Mouse (Mus musculus) v-Abl transformed pro-B cells (cell line): ENCODE data around the gene Agpat4.

Experiments
- in situ Hi-C, 2 experiments: fragments of 400-800 bp; cut with MboI; formaldehyde crosslinking; loops; one replicate each; pipeline ENCODE4 v1.15.1; 2025; ENCODE audit not compliant: unreplicated experiment in 2 of 2

Agpat4 gene

DNA sequence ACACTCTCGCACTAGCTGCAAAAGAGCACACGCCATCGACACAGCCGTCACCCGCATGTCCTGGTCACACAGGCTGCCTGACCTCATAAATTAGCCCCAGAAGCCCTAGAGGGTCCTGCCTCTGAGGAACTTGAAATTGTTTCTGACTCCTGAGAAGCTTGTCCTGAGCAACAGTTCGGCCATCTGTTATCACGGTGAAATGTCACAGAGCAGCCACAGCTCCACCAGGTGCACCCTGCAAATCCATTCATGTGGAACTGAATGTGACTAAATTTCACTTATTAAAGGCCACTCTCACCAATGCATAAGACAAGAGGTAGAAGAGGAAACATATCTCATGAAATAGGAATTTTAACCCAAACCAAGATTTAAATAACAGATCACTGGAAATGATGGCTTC is 142.9 kb downstream of the Agpat4 start:
- in situ Hi-C loops, result loop anchor here in 1 of 2 experiments (5.0 kb wide), 2 partner anchors 41 to 111 kb away; no protein-coding TSS in a partner anchor

DNA sequence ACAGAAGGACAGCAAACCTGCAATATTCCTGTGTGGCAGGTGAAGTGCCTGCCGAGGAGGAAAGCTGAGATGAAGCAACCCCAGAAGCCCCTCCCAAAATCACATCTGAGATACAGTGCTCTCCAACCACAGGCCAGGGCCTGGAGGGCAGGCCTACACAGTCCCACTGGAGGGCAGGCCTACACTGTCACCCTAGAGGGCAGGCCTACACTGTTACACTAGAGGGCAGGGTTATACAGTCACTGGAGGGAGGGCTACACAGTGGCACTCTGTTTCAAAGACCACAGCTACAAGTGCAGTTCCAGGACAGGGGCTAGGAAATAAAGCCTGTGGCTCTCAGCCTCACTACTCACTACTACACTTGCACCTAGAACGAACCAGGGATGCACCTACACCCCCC is 143.4 kb downstream of the Agpat4 start:
- in situ Hi-C loops, result loop anchor here in 1 of 2 experiments (5.0 kb wide), 2 partner anchors 40 to 110 kb away; no protein-coding TSS in a partner anchor

DNA sequence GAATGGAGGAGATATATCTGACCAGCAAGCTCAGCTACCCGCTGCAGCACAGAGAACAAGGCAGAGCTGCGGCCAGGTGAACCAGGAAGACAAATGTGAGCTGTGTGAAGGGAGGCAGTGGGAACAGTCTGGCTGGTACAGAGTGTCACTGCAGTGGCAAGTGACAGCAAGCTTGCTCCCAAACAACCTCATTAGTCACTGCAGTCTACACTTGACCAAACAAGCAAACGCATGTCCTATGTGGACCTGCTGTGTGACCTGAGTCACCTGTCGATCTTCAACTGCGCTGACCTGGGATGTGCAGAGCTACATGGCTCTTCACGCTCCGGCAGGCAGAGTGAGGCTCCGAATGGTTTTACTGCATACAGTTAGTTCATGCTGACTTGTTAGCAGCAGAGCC is 144.3 kb downstream of the Agpat4 start:
- in situ Hi-C loops, result loop anchor here in 1 of 2 experiments (5.0 kb wide), 2 partner anchors 39 to 109 kb away; no protein-coding TSS in a partner anchor

DNA sequence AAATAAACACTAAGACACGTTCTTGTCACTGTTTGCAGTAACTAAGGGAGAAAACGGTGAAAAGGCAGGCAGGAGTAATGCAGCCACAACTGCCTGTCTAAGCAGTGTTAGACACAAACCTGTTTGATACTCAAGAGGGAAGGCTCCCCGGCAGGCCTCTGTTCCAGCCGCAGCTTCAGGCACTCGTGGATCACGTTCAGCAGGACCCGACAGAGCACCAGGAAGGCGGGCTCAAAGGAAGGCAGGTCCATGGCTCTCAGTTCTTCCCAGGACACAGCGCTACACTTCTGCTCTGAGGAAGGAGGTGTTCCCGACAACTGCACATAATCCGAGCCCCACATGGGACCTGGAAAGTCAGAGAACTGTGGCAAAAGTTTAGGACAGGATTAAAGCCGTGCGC is 145.3 kb downstream of the Agpat4 start:
- in situ Hi-C loops, result loop anchor here in 1 of 2 experiments (5.0 kb wide), 2 partner anchors 39 to 109 kb away; no protein-coding TSS in a partner anchor

DNA sequence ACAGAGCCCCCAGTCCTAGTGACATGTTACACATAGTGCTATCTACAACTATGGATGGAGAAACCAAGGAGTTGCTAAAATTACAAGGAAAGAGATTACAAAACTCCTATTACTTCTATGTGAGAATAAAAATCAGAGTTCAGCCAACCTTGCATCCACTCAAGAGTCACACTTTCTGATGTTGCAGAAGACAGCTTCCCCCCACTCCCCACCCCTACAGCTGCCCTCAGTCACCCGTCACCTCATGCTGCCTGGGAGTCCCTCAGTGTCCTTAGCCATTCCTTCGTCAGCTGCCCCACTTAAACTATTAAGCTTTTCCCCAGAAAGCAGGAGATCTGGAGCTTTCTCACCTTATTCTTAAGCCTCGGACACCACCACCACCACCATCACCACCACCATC is 145.8 kb downstream of the Agpat4 start:
- in situ Hi-C loops, result loop anchor here in 1 of 2 experiments (5.0 kb wide), 2 partner anchors 38 to 108 kb away; no protein-coding TSS in a partner anchor

DNA sequence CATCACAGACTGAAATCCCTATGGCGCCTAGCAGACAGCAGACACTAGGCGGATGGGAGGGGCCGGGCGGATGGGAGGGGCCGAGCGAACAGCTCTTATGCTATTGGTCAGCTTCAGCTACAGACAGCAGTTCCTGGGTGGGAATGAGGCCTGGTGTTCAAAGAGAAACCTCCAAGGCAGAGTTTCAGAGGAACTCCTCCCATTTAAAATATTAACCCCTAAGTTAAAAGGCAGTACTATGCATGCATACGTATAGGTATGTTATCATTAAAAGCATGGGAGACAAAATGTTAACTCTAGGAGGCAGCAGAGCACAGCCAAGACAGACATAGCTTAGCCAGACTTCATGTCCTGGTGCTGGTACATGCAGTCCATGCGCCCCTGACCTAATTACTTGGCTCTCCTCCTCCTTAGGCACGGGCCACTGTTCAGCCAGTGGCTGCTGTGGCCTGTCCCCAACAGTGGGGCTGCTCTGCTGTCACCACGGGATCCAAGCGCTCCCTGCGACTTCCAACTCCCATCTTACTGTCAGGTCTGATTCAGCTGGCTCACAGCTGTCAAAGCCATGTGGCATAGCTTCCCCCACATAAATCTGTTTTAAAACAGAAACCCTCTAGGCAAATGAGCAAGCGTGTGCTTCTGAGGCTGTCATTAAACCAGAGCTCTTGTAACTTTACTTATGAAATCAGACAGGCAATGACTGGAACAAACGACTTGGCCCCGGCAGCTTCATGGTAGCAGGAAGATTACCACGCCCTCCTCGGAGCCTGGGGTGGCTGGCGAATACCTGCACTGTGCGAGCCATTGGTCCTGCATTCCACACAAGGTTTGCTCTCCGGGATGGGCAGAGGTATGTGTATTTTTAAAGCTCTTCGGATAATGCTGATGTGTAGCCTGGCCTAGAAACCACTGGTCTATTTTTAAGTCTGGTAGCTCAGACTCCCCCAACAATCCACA is 147.7 kb downstream of the Agpat4 start:
- in situ Hi-C loops, result loop anchor here in 1 of 2 experiments (5.0 kb wide), 3 partner anchors 41 to 109 kb away; no protein-coding TSS in a partner anchor

DNA sequence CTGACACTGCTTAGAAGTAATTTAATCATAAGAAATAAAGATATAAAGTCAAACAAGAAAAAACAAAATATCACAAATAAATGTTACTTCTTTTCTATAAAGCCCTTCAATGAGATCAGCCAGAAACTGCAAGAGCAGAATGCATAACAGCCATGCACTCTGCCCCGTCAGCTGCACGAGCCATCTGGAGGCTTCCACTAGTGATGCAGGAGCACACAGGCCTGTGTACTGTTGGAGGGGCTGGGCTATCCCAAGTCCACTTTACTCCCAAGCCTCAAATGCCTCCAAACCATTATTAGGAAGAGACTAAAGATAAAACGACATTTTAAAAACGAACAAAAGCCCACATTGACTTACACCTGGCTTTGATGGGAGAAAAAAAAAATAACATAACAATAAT is 149.6 kb downstream of the Agpat4 start:
- in situ Hi-C loops, result loop anchor here in 1 of 2 experiments (5.0 kb wide), 3 partner anchors 39 to 111 kb away; no protein-coding TSS in a partner anchor

DNA sequence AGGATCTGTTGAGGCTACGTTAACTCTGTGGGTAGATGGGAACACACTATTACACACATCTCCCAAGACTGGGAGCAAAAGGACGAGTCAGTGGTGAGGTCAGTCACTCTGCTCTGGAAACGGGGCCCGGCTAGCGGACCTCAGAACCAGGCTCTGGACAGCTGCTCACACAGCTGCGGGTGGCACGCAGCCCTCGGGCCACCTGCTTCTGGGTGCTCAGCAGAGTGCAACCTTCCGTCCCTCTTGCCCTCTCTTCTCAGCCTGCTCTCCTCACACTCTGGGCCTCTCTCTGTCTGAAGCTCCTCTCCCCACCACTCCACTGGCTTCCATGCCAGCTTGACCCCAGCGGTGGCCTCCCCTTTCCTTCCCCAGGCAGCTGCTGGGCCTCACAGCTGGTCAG is 150.0 kb downstream of the Agpat4 start:
- in situ Hi-C loops, result loop anchor here in 1 of 2 experiments (5.0 kb wide), 3 partner anchors 39 to 111 kb away; no protein-coding TSS in a partner anchor
